Mouse (Mus musculus): ENCODE measurements around the gene Tmem88b.
A peak's percentile ranks its signal among the peaks of the same experiment; 100 is the strongest.
"Not testable (repeated sequence)": the region's sequence is repeated elsewhere in the genome, so short reads cannot be mapped to it uniquely, and the experiment has no call there.

Tmem88b gene

DNA sequence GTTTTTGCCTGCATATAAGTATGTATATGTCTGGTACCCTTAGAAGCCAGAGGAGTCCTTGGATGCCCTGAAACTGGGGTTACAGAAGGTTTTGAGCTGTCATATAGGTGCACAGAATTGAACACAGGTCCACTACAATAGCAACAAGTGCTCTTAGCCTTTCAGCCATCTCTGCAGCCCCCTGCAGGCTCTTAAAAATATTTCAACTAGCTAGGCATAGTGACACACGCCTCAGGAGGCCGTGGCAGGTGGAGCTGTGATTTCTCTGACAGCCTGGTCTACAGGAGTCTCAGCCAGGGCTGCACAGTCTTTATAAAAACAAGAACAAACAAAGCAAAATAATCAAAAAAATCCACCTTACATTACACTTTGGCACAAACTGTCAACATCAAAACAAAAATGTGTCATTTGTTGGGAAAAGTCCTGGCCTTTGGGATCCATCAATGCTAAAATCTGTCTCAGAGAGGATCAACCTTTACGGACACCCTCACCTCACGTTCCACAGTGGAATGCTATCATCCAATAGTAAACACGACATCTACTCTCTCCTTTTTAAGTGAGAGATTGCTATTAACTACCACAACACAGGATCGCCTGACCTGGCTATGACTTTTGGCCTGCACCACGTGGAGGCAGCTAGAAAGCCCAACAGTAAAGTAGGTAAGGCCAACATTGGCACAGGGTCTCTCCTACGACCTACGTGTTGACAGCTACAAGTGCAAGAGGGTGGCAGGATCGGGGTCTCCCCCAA, 25.6 kb downstream of the Tmem88b start:
- peak; percentile 58 for DNase-seq

DNA sequence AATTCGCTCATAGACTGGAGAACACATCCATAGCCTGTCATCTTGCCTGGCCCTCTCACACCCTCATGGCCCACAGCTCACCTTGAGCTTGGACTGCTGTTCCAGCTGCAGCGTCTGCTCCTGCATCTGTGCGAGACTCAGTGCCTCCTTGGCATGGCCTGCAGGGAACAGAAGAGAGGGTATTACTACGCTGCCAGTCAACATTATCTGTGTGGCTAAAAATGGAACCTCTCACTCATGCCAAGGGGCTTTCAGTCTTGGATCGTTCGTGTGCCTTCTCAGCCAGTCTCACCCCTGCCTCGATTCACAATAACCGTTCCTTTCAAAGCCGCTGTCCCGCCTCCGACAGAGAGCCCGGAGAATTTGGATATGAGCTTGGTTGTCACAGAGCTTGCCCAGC, 28.7 kb downstream of the Tmem88b start:
- no peak for DNase-seq

DNA sequence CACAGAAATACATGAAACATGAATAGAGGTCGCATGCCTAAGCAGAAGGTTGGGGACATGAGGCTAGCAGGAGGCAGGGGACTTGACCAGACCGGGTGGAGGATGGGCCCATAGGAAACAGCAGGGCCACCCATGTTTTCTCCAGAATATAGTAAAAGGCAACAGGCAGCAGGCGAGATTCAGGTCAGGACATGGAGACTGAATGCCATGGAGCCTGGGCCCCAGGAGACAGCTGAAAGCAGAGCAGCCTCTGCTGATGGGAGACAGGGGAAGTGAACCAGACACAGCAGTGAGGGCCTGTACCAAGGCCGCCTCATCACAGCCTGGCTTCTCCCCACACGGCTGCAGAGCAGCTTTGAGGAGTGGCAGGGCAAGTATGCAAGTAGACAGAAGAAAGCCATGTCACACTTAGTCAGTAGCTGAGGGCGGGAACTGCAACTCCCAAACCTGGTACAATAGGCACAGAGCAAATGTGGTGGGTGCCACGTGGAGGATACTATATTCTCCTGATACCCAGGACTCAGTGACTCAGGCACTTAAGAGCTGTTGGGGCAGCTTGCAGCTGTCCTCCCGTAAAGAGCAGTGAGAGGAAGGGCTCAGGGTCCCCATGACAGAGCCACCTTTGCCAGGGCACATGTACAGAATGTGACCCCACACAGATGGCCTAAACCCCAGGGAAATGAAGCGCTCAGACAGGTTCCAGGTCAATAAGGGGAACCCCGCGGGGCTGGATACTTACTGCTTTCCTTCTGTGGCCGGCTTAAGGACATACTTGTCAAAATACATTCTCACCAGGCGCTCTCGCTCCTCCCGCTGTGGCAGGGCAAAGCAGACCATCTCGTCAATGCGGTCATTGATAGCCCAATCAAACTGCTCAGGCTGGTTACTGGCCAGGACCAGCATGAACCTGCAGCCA, 38.8 kb downstream of the Tmem88b start:
- no peak for DNase-seq

GRCm38 (mm10) chr4:155746036-155746548, 39.6 kb downstream of the Tmem88b start:
- no peak for DNase-seq

DNA sequence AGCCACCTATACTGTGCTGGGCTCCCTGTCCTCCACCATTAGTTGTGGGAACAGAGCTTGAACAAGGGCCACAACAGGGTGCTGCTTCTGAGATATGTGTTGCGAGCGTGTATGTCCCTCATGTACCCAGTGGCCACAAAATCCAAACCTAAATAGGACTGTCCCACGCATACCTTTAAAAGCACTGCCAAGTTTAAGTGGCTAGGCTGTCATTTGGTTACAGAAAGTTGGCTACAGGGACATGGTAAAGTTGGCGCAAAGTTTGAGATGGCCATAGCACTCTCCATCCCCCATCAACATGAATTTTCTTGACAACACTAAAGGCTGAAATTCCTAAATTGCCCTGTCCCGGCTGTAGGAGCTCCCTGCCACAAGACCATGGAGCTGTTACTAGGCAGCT, 40.5 kb downstream of the Tmem88b start:
- DNase-seq = no peak

- DNase-seq = no peak
Observed at GRCm38 (mm10) chr4:155744474-155744873, 41.2 kb downstream of the Tmem88b start.

DNA sequence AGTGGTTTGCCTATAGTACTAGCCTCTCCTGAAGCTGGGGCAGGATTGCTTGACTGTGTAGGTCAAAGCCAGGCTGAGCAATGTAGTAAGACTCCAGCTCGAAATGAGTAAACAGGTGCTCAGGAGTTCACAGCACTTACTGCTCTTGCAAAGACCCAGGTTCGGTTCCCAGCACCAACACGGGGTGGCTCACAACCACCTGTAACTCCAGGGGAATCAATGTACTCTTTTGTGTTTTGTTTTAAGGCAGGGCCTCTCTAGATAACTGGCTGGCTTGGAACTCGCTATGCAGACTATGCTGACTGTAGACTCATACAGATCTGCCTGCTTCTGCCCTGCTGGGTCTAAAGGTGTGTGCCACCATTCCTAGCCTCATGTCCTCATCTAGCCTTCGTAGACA, 43.0 kb downstream of the Tmem88b start:
- DNase-seq = no peak

- not testable (repeated sequence) for DNase-seq
Observed at GRCm38 (mm10) chr4:155740681-155741080, 45.0 kb downstream of the Tmem88b start.

GRCm38 (mm10) chr4:155739741-155740636, 45.7 kb downstream of the Tmem88b start:
- DNase-seq = peak; percentile 21

GRCm38 (mm10) chr4:155739152-155739551, 46.5 kb downstream of the Tmem88b start:
- DNase-seq = no peak

DNA sequence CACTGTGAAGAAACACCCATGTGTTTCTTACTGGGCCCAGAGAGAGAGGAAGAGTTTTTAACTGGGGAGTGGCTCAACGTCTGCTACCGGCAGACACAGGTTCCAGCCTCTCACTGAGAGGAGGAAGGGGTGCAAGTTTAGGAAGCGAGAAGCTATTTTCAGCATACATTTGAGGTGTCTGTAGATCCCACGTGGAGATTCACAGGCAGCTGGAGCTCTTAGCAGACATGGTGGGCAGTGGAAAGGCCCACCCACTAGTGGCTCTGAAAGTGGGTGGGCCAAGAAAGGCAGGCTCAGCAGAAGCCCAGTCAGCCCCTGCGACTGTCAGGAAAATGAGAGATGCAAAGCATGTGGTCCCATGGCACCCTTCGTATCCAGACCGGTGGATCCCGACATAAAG, 47.4 kb downstream of the Tmem88b start:
- DNase-seq = no peak

DNA sequence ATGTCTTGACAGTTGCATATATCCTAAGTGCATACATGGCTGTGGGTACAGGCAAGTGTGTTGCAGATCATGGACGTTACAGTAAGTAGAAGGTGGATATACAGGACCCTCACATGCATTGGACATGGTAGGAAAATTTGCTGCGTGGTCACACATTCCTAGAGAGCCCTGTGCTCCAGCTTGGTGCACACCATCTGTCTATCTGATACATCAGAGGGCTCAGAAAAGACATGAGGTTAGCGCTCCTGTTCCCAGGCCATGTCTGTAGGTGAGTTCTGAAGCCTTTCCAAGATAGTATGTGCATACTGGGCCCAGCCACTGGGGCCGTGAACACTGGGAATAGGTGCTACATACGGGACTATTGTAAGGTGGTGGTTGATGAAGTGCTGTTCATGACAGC, 49.3 kb downstream of the Tmem88b start:
- DNase-seq = no peak

DNA sequence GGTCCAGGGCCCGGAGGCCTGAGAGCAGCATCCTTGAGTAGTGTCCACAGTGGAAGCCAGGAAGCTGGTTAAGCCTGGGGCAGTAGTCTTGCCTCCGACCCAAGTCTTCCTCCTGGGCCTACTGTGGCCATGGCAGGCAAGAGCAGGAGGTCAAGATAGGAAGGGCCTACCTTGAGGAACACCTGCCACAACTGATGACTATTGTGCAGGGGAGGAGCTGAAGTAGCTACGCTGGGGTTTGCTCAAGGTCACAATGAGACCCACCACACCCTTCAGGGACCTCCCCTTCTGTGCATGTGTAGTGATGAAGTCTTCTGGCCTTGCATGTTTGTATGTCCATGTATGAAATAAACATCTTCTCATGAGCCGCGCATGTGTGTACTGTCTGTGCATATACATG, 49.9 kb downstream of the Tmem88b start:
- DNase-seq = no peak

DNA sequence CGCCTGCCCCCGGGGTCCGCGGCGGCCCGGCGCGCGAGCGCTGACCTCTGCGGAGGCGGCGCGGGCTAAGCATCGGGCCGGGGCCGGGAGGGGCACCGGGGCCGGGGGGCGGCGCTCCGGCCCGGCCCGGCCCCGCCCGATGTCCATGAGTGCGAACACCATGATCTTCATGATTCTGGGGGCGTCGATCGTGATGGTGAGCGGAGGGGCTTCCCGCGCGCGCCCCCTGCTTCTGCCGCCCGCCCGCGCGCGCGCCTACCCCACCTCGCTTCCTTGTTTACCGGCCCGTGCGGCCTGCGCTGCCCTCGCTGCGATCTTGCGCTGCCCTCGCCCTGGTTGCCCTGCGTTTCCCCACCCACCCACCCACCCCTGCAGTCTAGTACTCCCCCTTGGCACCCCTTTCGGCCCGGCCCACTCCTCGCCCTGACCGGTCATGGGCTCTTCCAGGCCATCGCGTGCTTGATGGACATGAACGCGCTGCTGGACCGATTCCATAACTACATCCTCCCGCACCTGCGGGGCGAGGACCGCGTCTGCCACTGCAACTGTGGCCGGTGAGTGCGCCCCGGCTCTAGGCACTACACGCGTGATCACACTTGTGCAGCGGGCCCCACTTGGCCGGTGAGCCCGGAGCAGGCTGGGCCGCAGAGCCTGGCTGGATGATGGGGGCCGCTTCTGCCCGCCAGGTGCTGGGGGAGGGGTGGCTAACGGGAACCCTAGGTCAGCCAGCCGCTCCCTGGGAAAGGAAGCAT, 50.5 kb downstream of the Tmem88b start:
- peak; percentile 35 for DNase-seq

DNA sequence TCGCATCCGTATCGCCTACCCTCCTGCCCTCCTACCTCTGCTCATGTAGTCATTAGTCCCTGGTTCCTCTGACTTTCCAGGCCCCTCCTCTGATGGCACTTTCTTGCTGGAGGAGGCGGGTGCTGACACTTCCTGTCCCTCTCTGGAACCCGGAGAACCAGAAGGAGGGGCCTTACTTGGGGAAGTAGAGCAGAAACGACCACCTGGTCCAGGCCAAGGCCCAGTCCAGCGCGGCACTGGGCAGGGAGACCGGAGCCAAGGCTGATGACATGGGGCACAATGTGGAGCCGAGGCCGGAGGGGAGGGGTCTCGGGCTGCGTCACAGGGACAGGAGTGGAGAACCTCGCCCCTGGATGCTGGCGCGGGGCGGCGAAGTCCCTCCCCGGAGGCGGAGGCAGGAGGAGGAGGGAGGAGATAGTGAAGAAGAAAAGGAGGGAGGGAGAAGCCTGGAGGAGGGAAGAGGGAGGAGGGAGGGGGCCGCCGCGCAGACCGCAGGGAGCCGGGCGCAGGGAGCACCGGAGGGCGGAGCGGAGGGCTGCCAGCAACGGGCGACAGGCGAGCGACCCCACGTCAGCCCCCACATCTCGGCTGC, 51.2 kb downstream of the Tmem88b start, which contains the start of gene Tmem240:
TSS of gene Tmem240 (plus strand) at position 451 of the 592 bp plus-strand sequence.
- DNase-seq = peak; percentile 75

- DNase-seq = no peak
Observed at GRCm38 (mm10) chr4:155733267-155733666, 52.4 kb downstream of the Tmem88b start.

Measured in kidney, adult 9 months (tissue).